Mouse (Mus musculus) liver, adult 10 weeks (tissue): ENCODE measurements around the gene Dgkd. TPM values are rescaled to one million over a fixed set of nuclear protein-coding genes. Genes with fewer than 3 reads are reported as not detected.

ENCODE experiments used
- polyA plus RNA-seq: library from polyadenylated mRNA; stranded (reverse); fragments of 350-450 nt; fragmentation: Illumina TruSeq; extraction: RNeasy Lipid Tissue Mini Kit (QIAGEN cat#74804); gene quantifications from one replicate; pipeline ENCODE4 v1.2.3, GENCODE M21; 2014; ENCODE audit warnings: low read depth, low replicate concordance

The Dgkd gene
- 11.4 TPM for polyA plus RNA-seq

DNA sequence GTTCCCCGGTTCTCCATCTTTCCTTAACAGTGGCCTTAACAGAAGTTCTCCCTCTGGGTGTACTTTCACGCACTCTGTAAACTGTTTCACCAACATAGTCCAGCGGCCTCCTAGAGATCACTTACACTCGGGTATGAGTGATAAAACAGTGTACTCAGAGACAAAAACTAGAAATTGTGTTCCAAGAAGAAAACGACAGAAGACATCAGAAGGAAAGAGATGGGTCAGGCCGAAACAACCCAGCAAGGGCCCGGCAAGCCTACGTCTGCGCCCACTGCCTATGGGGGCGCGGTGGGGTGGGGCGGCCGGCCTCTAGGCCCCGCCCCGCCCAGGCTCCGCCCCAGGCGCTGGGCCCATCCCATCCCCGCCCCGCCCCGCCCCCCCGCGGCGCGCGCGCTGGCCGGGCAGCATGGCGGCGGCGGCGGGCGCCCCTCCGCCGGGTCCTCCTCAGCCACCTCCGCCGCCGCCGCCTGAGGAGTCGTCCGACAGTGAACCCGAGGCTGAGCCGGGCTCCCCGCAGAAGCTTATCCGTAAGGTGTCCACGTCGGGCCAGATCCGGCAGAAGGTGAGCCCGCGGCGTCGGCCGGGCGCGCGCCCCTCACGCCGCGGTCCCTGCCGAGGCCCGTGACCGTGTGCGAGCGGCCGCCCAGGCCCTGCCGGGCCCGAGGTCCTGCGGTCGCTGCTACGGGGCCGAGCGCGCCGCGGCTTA is at the start of gene Dgkd:
Gene Dgkd, plus strand, starts transcription at position 396 of the 709 bp plus-strand sequence.

DNA sequence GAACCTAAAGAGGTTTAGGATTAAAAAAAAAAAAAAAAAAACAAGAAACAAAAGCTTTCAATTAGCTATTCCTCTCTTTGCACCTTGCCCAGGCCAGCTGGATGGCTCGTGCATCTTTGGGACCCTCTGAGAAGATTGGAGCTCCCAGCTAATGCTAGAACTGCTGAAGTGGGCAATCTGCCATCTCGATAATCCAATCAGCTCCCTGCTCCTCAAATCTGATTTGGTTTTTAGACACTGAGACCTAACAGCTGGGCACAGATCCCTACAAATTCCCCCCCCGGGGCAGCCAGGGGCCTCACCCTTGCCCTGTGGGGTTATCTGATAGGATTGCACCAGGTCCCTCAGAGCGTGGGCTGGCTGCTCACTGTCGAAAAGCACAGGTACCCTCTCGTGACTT is 49.5 kb upstream of the Dgkd start, which contains the start of gene Sag:
Gene Sag, plus strand, starts transcription at position 105 of the 400 bp plus-strand sequence.

Other genes starting within 250 kb of the Dgkd start
- gene Inpp5d, start 233.0 kb upstream of the Dgkd start, polyA plus RNA-seq: 2.2 TPM
- gene Atg16l1, start 97.4 kb upstream of the Dgkd start, polyA plus RNA-seq: 13.3 TPM
- gene Sag, start 49.6 kb upstream of the Dgkd start, polyA plus RNA-seq: not detected
- gene Usp40, start 155.3 kb downstream of the Dgkd start, polyA plus RNA-seq: 28.0 TPM
- gene Ugt1a10, start 202.1 kb downstream of the Dgkd start, polyA plus RNA-seq: 6.3 TPM
- gene Ugt1a9, start 217.5 kb downstream of the Dgkd start, polyA plus RNA-seq: 437 TPM
- not detected for gene Ugt1a8, start 234.5 kb downstream of the Dgkd start, polyA plus RNA-seq
- 38.6 TPM for gene Ugt1a7c, start 241.8 kb downstream of the Dgkd start, polyA plus RNA-seq
- 92.8 TPM for gene Ugt1a6b, start 250.0 kb downstream of the Dgkd start, polyA plus RNA-seq